Mouse (Mus musculus) left cerebral cortex, adult 9 months (tissue): Measurements from ENCODE around the gene Slc39a1.

Experiments
- DNase-seq, 2 experiments: peaks; one replicate each; pipeline ENCODE4 v3.0.0; 2022; ENCODE audit warnings: low spot score in 2 of 2

Slc39a1 gene

DNA sequence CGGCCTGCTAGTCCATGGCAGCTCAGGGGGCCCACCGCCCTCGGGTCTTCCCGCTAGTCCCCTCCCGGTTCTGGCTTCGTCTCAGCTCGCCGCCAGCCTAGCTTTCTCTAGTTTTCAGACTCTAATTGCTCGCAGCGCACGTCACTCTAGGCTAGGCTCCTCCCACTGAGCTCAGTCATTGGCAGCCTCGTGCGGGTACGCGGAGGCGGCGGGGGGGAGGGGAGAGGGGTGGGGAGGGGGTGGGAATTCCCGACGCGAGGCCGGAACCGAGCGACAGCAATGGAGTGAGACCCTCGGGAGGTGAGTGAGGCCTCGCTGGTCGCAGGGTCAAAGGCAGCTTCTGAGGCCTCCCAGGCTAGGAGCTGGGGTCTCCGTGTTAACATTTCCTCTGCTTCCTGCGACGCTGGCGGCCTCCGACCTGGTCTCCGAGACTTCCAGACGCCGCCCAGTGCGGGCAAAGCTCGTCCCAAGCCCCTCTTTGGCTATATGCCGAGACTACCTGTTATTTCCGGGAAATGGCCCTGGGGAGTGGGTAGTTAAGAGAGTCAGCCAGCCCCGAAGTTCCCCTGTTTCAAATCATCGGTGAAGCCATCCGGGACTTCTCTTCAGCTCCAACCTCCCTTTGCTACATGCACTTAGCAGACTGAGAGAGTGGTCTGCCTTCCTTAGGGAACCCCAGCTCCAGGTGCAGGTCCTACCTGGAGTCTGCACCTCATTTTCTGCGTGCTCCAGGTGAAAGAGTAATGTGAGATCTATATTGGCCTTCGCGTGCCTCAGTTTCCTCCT, at the start of gene Slc39a1:
Gene Slc39a1 (plus strand): TSS at position 213 of the 786 bp plus-strand sequence.
- DNase-seq = peak; percentile 85 to 94

DNA sequence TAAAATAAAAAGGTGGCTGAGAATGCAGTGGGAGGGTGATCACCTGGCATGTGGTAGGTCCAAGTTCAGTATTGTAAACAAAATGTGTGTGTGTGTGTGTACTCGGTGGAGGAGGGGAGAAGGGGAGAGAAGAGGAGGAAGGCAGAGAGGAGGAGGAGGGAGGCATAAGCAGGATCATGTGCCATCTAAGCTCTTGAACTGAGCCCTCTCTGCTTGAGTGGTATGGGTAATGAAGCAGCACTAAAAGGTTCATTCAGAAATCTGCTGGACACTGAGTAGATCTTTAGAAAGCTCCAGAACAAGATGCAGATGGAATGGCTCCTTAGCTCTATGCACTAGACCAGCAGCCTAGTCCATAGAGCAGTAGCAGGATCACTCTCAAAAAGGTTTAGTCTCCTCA, 45.1 kb upstream of the Slc39a1 start:
- no peak for DNase-seq

DNA sequence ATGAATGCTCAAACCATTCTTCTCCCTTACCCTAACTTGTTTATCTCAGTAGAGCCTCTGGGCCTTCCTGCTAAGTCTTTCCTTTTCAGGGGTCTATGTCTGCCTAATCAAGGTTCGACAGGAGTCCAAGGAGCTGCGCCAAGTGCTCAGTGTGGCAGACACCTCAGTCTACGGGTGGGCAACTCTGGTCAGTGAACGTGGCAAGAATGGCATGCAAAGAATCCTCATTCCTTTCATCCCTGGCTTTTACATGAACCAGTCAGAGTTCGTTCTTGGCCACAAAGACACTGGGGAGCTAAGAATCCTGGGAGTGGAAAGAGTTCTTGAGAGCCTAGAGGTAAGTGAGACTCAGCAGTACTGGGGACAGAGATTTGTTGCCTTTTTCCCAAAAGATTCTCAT, 44.4 kb upstream of the Slc39a1 start:
- no peak for DNase-seq

DNA sequence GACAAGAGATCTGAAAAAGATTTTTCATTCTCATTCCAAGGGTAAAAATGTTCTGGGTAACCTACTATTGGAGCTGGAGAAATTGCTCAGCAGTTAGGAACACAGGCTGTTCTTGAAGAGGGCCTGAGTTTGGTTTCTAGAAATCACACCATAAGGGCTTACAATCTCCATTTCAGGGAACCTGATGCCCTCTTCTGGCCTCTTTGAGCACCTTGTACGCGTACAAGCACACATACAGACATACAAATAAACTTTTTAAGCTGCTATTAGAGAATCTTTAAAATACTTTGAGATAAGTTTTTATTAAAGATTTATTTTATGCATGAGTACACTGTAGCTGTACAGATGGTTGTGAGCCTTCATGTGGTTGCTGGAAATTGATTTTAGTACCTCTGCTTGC, 43.4 kb upstream of the Slc39a1 start:
- no peak for DNase-seq

DNA sequence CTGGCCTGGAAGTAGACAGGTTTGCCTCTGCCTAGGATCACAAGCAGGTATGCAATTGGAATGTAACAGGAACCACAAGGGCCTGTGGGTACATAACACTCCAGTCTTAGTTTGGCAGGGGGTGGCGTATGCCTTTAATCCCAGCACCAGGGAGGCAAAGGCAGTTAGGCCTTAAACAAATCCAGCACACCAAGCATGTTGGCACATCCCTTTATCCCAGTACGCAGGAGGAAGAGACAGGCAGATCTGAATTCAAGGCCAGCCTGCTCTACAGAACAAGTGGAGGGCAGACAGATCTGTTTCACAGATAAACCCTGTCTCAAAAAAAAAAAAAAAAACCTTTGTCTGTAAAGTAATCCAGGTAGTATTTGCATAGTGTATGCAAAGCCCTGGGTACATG, 39.3 kb upstream of the Slc39a1 start:
- DNase-seq = no peak

DNA sequence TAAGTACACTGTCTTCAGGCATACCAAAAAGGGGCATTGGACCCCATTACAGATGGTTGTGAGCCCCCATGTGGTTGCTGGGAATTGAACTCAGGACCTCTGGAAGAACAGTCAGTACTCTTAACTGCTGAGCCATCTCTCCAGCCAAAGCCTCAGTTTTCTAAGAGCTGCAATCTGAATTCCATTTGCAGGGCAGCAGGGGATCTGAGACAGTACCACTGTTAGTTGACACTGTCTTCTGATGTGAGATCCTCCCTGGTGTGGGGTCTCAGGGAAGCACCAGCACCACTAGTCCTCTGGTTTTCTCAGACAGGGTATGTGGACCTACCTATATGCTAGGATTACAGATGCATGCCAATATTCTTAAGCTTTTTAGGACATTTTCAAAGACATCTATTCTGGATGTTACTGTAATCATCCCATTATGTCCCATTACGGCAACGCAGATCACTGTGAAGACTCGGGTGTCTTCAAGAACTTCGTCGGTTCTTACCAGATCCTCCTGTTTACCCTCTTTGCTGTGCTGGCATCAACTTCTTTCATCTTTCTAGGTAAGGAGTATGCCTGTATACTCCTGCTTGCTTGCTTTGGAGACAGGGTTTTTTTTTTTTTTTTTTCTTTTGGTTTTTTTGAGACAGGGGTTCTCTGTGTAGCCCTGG, 37.9 kb upstream of the Slc39a1 start:
- no peak for DNase-seq

DNA sequence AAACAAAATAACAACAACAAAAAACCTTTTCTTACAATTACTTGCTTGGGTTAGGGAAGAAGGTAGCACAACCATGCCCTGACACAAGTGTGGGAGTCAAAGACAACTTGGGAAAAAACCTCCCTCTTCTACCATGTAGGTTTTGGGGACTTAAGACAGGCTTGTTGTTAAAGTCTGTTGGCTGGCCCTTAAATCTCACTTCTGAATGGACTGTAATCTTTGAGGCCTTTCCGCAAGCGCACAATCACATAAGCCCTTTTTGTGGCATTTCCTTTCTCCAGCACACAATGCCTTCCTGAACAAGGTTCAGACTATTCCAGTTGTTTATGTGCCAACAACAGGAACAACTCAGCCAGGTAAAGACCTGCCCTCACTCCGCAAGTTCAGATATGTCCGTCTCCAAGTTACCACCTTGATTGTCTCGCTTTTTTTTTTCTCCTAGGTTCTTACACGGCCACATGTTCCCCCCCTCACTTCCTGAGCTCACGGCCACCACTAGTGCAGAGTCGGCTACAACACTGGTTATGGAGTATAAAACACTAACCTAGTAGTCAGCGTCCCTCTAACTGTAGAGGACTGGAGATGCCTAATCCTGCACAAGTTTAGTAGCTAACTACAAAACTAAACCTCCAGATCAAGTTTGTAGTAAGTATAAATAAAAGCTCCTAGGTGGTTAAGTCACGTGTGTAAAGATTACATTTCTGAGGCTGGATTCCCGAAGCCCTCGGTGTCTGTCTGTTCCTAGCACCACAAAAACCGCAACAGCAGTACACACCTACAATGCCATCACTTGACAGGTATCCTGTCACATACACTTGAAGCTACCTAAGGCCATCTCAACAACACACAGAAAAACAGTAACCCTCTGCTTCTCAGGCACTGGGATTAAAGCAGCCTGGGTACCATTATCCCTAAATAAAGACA, 36.2 kb upstream of the Slc39a1 start:
- DNase-seq = no peak

DNA sequence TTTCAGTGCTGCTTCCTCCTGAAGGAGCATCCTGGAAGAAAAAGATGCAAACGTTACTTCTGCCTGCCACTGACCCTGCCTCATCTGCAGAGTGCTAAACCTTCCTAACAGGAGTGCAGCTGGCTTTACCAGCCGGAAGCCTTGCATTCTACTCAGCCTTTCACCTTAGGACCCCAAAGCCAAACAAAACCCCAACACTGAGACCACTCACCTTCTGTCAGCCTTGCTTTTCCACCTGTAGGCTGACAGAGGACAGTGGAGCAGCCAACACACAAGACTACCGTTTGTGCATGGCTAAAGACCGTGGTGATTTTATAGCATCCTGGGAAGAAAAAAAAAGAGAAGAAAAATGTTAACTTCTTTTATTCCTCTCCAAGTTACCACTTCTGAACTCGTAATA, 35.2 kb upstream of the Slc39a1 start:
- DNase-seq = no peak

DNA sequence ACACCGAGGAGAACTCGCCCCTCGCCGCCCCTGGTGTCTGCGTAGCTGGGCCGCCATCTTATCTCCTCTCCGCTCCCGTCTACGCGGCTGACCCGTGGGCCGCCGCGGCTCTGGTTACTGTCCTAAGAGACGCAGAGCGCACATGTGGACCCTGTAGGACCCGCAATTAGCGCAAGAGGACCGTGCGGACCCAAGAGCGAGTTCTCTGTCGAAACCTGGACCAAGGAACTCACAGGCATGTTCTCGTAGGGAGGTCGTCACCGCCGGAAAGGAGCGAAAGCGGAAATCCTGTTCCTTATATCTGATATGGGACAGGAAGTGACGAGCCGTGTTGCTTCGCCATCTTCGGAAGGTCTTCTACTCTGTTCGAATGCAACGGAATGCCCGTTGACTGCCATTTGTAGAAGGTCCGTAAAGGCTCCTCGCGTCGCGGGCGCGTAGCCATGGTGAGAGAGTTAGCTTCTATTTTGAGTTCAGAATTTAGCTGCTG, 34.5 kb upstream of the Slc39a1 start, which contains the start of the genes Rps27 and Rab13:
Gene Rps27 (minus strand): TSS at position 275 of the 490 bp plus-strand sequence.
Gene Rab13 (plus strand): TSS at position 319 of the 490 bp plus-strand sequence.
- peak; percentile 86 to 95 for DNase-seq

DNA sequence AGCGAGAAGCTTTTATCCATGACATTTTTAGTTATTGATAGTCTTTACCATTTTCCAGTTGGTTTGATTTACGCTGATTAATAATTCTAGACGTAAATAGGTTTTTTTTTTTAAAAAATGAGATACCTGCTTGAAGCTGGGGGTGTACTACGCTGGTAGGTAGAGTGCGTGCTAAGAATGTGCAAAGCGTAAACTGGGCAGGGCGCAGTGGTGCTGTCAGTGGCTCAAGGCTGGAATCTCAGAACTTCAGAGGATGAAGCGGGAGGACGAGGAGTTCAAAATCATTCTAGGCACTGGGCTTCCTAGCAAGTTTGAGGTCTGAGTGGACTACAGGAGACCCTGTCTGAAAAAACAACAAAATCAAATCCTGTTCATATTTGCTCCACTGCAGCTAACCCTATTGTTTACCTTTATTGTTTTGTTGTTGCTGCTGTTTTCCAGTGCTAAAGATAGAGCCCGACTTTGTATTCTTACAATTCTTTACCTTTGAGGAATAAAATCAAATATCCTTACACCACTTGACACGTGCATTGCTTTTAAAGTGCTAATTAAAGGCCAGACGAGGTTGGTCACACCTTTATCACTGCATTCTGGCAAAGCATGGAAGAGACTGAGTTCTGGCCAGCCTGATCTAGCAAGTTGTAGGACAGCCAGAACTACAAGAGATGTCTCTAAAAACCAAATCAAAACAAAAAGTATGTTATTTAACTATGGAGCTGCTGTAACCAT, 33.9 kb upstream of the Slc39a1 start:
- DNase-seq = no peak

DNA sequence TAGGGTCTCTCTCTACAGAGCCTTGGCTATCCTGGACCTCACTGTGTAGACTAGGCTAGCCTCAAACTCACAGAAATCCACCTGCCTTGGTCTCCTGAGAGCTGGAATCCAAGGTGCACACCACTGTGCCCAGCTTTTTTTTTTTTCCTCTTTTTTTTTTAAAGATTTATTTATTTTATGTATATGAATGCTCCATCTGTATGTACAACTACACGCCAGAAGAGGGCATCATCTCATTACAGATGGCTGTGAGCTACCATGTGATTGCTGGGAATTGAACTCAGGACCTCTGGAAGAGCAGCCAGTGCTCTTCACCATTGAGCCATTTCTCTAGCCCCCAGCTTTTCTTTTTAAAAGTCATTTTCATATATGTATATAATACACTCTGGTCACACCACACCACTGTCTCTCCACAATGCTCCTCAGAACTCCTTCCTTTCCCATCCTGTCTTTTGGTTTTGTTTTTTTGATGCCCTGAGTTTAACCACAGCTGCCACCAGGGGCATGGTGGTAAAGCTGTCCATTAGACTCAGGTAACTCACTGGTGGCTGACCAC, 32.1 kb upstream of the Slc39a1 start:
- DNase-seq = no peak

DNA sequence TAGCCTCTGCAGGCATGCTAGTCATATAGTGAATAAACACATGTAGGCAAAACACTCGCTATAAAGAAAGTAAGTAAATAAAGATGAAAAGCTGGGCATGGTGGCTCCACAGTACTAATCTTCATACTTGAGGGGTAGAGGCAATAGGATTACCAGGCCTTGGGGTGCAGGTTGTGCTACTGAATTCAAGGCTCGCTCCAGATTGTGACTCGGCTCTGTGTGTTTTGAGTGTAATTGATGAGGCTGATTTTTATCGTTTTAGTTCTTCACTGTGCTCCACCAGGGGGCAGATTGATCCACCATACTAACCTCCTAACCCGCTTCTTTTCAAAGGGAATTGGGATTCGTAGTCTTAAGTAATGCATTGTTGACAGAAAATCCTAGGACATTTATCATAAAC, 27.9 kb upstream of the Slc39a1 start:
- DNase-seq = peak in 1 of 2 experiments; percentile 62

DNA sequence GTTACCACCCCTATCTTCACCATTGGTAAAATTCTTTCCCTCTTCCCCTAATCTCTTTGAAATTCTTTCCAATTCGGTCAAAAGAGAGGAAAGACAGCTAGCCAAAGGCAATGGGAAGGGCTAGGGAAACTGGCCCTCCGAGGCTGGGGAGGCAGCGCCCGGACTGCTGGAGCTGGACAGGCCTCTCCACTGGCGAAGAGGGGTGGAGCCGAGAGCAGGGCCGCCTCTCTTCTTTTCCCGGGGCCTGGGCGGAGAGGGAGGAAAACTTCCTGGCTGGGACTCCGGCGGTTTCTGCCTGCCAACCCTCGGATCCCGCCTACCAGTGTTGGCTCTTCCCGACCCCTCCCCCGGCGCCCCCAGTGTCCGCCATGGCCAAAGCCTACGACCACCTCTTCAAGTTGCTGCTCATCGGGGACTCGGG, 27.4 kb upstream of the Slc39a1 start:
- DNase-seq = peak in 1 of 2 experiments; percentile 23

DNA sequence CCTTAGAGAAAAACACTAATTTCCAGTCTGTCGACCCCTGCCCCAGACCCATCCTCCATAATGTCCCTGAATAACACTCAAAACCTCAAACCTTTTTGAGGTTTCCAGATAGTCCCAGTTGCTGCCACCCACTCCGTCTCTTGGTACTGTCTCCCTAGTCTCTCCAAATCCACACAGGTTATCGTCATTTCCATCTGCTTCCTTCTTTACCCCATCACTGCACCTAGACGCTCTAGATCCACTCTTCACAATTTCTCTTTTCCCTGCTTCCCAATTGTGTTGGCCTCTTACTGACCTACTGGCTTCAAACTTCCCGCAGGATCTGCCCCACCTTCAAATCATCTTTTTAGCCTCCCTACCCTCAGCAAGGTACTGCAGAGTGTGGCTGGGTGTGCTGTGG, 26.8 kb upstream of the Slc39a1 start:
- no peak for DNase-seq

DNA sequence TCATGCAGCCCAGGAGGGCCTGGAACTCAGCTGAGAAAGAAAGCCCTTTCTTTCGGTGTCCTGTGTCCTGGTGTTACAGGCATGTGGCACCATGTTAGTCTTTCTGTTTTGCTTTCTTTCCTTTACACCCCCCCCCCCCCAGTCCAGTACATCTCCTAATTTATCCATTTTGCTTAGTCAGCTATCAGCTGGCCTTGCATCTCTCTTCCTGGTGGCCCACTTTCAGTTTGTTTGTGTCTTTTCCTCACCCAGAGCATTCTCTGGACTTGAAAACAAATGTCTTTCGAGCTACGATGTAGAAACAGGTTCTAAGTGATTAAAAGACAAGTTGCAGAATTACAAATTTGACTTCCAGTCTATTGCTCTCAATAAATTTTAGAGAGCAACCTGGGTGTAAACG, 25.5 kb upstream of the Slc39a1 start:
- no peak for DNase-seq

DNA sequence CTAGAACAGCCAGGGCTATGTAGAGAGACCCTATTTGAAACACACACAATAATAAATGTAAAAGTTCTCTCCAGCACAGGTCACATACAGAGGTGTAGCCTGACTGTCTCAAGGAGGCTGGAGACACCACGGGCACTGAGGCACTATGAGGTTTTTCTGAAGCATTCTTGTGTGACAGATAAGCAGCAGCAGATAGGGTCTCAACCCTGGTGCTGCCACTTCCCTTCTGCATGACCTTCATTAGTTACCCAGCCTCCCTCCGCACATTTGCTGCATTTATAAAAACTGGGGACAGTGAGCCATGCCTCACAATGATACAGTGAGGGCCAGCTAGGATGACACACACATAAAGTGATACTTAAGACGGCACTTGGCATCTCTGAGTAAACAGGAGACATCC, 25.0 kb upstream of the Slc39a1 start:
- no peak for DNase-seq

DNA sequence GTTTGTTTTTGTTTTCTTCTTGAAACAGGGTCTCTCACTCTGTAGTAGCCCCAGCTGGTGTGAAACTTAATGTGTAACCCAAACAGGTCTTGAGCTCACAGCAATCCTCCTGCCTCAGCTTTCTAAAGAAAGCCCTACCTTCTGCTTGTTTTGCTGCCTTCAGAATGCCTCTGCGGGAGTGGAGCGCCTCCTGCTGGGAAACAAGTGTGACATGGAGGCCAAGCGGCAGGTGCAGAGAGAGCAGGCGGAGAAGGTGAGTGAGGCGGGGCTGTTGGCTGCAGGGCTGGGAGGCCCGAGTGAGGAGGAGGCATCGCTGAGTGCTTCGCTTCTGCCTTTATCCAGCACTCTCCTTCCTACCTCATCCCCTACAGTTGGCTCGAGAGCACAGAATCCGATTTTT, 23.6 kb upstream of the Slc39a1 start:
- DNase-seq = no peak

DNA sequence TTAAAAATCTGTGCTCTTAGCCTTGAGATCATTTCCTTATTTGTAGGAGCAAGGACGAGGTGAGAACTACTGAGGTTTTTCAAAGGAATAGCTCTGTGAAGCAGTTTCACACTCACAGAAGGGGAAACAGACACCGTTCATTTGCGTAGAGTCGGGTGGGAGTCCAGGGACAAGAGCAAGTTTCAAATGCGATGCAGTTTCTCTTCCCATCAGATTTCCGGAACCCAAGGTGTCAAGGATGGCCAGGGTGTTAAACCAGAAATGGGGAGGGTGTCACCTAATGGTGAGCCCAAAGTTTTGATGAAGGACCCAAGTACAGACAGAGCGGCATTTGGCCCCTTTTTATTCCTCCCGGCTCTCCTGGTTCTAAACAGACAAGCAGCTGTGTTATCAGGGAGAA, 16.9 kb upstream of the Slc39a1 start:
- DNase-seq = no peak

DNA sequence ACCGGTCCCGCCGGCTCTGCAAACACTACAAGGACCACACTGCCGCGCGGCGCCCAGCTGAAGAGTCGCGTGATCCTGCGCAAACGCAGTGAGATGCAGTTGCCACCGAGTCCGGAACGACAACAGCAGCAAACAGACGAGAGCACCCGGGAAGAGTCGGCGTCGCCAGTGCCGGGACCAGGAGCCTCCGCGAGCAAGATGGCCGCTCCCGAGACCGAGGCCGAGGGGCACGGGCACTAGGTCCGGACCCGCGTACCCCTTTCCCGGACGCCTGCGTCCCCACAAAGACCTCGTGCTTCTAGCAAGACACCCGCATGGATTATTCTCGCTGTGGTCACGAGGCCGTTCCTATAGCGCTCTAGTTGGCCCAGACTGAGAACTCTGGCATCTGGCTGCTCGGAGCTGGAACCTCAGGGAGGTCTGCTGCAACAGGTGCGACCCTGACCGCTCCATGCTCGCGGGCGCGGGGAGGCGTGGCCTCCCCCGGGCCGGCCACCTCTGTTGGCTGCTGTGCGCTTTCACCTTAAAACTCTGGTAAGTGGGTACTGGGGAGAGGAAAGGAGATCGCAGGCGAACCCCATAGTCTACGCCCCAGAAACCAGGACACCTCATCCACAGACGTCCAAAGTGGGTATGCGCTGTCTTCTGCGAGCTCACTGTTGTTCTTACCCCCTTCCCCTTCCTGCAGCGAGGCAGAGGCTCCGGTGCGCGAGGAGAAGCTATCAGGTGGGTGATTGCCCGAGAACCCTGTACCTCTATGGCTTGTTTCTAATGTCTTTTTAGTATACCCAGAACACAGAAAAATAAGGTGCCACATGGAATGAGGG, 16.3 kb upstream of the Slc39a1 start, which contains the start of gene Jtb:
Gene Jtb (plus strand): TSS at position 91 of the 827 bp plus-strand sequence.
- DNase-seq = peak; percentile 82 to 96

DNA sequence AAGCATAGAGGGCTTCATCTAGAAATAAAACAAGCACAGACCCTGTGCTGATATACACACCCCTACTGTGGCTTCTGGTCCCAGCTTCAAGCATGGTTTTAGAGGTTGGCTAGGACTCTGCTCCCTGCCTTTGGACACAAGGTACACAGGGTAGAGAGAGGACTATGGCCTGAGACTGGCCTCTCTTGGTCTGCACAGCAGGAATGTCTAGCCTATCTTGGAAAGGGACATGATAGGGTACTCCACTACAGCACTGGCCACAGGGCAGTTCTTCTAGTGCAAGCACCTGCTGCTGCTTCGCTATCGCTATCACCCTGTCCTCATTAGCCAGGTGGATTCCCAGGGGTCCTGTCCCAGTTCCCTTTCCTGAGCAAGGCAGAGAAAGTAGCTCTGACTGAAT, 6.7 kb upstream of the Slc39a1 start:
- no peak for DNase-seq
